Mouse (Mus musculus) olfactory bulb, adult 2 months (tissue): ENCODE data around the gene Eps8l2.

Experiments
- CTCF ChIP-seq: fragments of 200-500 bp; IDR thresholded peaks from 2 replicates; pipeline ENCODE4 v1.5.1; 2012; ENCODE audit warnings: low read depth, mild to moderate bottlenecking, low read length, moderate library complexity; ENCODE audit not compliant: insufficient read depth
- POLR2A ChIP-seq: fragments of 200-500 bp; IDR thresholded peaks from 2 replicates; pipeline ENCODE4 v1.6.1; 2012; ENCODE audit warnings: mild to moderate bottlenecking, low read depth, low read length, moderate library complexity; ENCODE audit not compliant: insufficient read depth

DNA sequence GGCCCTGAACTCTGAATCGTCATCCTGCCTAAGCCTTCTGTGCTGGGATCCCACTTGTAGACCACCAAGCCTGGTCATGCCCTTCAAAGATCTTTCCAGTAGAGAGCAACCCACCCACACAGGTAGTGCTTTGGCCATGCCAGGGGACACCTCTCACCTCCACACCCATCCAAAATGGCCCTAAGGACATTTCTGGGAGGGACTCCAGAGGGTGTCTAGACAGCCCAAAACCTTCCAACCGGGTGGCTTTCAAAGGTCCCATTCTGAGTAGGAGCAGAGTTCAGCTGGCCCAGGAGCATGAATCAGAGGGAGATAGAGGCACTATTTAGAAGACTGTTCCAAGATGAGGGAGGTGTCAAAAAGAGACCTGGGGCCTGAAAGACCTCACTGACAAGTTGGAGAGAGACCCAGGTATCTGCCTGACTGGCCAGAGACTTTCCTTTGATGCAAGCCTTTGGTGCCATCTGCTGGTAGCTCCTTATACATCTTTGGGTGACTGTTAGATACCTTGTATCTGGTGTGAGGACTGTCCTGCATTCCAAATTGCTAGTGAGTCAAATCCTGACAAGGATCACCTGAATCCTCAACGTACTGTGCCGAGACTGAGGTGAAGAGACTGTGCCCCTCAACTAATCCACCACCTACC lies 24.5 kb downstream of the Eps8l2 start:
- no peak for TF ChIP-seq CTCF
- no peak for TF ChIP-seq POLR2A
